Mouse (Mus musculus): ENCODE data around the gene Ube2e2.
A peak's percentile ranks its signal among the peaks of the same experiment; 100 is the strongest.
"Not testable (repeated sequence)": the region's sequence is repeated elsewhere in the genome, so short reads cannot be mapped to it uniquely, and the experiment has no call there.

Ube2e2 gene

GRCm38 (mm10) chr14:18754001-18754400 is 140.1 kb downstream of the Ube2e2 start:
- DNase-seq (ENCODE audit: low spot score), result no peak

GRCm38 (mm10) chr14:18731154-18731553 is 162.9 kb downstream of the Ube2e2 start:
- no peak for DNase-seq (ENCODE audit: low spot score)

DNA sequence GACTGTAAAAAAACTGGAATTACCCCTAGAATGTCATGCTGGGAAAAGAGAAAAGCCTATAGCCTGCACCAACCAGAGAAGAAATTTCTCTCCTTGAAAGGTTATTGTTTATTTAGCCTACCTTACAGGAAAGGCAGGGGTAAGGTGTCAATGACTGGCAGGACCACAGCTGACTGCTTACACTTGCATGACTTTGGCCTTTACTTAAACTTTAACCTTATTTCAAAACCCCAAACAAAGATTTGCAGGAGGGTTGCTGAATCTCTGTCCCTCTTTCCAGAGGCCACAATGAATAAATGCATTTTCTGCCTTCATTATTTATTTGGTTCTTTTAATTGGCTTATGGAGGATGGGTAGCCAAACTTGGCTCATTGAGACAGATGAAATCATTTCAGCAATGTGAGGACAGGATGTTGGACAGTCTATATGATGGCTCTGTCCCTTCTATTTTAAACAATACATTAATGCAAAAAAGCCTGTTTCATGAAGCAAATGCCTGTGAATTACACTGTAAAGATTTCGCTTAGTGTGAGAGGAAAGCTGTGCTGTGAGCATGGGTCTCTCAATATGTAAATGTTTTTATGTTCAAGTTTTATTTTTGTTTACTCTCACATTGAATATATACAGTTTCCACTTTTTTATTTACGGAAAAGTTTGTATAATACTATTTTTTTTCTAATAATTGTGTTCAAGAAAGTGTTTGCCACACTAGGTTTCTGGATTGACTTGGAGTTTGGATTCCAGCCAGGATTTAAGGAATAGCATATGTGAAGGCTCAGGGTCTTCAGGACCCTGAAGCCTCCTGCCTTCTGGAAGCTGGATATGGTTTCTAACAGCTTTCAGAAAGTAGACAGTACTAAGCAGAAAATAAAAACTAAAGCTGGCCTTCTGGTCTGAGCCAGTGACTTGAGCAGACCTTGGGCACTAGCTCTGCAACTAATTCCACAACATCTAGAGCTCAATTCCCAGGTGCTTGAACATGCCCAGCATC is 173.2 kb downstream of the Ube2e2 start:
- no peak for DNase-seq (ENCODE audit: low spot score)

DNA sequence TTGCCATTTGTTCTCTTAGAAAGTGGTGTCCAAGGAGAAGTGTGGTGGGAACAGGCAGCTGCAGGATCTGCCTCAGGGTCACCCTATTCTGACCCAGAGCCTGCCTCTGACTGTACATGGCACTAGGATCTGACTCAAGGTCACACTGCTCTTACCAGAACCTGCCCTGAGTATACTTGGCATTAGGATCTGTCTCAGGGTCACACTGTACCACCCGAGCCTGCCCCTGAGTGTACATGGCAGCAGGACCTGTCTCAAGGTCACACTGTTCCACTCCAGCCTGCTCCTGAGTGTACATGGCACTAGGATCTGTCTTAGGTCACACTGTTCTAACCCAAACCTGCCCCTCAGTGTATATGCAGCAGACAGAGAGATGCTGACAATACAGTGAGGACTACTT is 177.1 kb downstream of the Ube2e2 start:
- DNase-seq (ENCODE audit: low spot score), result no peak

- no peak for DNase-seq (ENCODE audit: low spot score)
Measured at GRCm38 (mm10) chr14:18715529-18715928, 178.5 kb downstream of the Ube2e2 start.

- no peak for DNase-seq (ENCODE audit: low spot score)
Measured at GRCm38 (mm10) chr14:18697662-18698225, 196.3 kb downstream of the Ube2e2 start.

DNA sequence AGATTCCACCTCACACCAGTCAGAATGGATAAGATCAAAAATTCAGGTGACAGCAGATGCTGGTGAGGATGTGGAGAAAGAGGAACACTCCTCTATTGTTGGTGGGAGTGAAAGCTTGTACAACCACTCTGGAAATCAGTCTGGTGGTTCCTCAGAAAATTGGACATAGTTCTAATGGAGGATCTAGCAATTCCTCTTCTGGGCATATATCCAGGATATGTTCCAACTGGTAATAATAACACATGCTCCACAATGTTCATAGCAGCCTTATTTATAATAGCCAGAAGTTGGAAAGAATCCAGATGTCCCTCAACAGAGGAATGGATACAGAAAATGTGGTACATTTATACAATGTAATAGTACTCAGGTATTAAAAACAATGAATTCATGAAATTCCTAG is 197.6 kb downstream of the Ube2e2 start:
- not testable (repeated sequence) for DNase-seq (ENCODE audit: low spot score)

DNA sequence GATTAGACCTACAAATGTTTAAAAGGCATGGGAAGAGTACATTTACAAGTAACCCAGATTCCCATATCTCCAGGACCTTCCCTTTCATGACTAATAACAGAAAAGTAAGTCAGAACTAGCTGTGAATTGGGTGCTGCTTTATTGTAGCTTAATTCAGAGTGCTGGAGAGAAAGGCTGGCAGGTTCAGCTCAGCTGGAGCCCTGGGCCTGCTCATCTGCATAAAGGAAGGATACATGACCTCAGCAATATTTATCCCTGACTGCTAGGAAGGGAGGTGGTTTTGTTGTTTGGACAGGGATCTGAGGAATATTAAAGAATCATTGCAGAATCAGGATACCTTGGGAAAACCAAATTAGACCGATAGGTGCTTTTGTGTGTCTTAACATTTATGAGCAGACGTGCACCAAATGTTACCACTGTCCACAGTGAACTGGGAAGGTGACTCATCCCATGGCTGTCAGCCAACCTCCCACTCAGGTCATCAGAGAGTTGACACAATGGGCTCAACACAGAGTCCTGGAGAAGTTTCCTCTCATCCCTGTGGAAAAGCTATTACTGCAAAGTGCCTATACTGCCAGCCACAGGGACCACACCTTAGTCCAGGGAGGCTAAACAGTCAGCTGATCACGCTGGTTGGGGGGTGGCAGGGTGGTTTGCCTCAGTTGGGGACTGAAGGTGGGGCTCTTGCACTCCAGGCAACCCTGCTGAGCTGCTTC is 215.8 kb downstream of the Ube2e2 start:
- peak; percentile 68 for DNase-seq (ENCODE audit: low spot score)

DNA sequence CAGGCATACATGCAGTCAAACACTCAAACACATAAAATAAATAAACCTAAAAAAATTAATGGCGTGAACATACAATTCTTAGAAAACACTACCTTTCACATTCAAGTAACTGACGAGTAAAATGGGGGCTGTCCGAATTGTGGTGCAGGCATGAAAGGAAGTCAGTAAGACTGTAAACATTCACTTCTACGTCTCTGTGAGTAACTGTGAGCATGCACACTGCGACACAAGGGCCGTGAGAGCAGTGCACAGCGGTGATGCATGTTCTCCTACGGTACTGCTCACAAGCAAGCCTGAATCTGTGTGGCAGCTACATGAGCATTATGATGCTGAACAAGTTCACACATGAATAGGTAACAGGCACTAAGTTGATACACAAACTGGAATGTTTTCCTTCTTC is 223.4 kb downstream of the Ube2e2 start:
- no peak for DNase-seq (ENCODE audit: low spot score)

GRCm38 (mm10) chr14:18669301-18669935 is 224.6 kb downstream of the Ube2e2 start:
- no peak for DNase-seq (ENCODE audit: low spot score)

- not testable (repeated sequence) for DNase-seq (ENCODE audit: low spot score)
Measured at GRCm38 (mm10) chr14:18668309-18668708, 225.8 kb downstream of the Ube2e2 start.

DNA sequence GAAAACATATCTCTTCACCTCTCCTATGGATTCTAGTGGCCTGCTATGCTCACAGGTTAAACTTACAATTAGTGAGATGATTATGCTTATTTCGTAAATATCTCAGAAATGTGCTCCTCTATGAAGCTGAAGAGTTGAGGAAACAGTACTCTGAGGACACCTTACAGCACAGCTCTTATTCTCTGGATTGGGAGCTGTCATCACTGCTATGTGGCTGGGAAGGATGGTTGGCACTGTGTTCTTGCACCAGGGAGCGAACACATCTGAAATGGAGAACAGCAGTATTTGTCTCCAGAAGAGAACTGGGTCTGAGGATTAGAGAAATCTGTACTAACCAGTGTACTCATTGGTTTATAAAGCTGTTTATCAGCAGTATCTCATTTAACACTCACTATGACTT is 226.3 kb downstream of the Ube2e2 start:
- no peak for DNase-seq (ENCODE audit: low spot score)

- DNase-seq (ENCODE audit: low spot score), result no peak
Measured at GRCm38 (mm10) chr14:18666251-18666650, 227.8 kb downstream of the Ube2e2 start.

GRCm38 (mm10) chr14:18665267-18666024 is 228.6 kb downstream of the Ube2e2 start:
- no peak for DNase-seq (ENCODE audit: low spot score)

- no peak for DNase-seq (ENCODE audit: low spot score)
Measured at GRCm38 (mm10) chr14:18663666-18664065, 230.4 kb downstream of the Ube2e2 start.

DNA sequence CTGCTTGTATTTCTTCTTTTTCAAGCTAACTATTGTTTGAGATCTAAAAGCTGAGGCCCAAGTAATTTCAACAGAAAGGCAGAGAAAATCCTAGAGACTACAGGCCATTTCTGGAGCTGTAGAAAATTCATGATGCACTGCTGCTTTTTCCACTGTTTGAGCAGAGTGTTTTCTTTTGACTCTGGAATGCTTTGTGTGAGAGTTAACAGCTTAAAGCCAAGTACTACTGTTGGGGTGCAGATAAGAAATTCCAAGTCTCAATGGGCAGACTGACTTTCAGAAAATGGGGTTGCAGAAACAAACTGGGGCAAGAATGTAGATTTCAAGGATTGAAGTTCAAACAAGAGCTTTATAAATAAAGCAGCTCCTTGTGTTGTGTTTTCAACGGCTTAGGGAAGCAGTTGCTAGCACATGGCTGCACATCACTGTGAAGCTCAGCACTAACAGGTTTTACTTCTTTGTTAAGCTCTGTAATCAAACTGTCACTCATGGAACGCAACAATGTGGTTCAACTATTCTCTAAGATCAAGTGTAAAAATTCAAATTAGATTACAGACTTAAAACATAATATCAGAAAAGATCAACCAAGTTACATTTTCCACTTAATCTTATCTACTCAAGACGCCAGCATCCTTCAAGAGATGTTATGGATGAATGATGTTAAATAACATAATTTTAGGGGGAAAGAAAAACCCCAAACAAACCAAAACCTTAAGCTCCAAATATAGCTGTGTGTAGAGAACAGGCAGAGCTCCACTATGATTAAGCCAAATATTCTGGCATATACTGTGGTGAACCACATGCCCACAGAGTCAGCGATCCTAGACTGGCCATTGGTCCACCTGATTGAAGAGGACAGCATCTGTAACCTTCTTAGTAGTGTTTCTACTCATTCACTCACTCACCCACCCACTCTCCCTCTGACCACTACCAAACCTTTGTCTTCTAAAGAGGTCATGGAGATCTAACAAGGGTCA is 236.0 kb downstream of the Ube2e2 start:
- DNase-seq (ENCODE audit: low spot score), result no peak

- no peak for DNase-seq (ENCODE audit: low spot score)
Measured at GRCm38 (mm10) chr14:18649123-18649675, 244.9 kb downstream of the Ube2e2 start.

GRCm38 (mm10) chr14:18641656-18642055 is 252.4 kb downstream of the Ube2e2 start:
- DNase-seq (ENCODE audit: low spot score), result no peak

DNA sequence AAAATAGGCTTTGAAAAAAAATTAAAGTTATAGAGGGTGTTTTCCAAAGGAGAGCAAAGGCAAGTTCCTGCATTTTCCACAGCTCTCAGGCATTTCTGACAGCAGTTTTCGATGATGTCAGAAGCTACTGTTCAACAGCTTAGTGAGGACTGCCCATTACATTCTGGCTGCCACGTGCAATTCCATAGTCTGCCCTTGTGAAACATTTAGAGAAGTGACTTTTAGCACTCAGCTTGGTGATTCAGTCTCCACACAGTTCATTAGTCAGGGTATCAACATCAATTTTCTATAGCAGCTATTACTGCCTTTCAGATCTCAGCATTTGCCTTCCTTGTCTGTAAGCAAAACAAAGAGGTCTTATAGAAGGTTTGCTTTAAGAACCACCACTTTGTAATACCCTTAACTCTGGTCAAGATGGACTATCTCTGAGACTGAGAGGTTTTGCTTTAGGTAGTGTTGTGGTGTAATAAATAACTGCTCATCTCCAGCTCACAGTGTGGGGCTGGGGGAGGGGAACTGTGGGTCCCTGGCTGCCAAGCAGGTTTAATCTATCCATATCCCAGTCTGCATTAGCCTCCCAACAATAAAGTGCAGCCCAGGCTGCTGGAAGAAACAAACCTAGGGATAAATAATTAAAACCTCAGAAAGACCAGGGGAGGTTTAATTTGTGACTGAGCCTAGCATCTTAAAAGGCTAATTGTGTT is 255.2 kb downstream of the Ube2e2 start:
- no peak for DNase-seq (ENCODE audit: low spot score)
